Mouse (Mus musculus): Measurements from ENCODE around the gene Unc5c. TPM values are rescaled to one million over a fixed set of nuclear protein-coding genes. Genes with fewer than 3 reads are reported as not detected.
A peak's percentile ranks its signal among the peaks of the same experiment; 100 is the strongest.

Unc5c gene
- polyA plus RNA-seq, 1 experiment = not detected

DNA sequence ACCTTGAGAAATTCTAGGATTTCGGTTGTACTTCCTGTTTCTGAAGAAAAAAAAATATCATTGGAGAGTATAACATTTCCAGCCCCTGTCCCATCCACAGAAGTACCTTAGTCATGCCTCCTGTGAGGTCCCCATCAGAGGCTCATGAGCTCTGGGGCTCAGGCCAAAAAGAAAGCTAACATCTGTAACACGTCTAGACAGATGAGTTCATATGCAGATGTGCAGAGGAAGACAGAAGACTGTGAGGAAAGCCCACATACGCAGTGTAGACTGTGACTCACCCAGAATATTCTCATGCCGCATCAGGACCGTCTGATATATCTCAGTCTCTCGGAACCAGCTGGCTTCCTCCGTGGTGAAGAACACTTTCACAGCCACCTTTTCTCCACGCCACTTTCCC lies 392.1 kb downstream of the Unc5c start:
- no peak for TF ChIP-seq CTCF (IDR thresholded peaks at IDR 0.05; ENCODE audit: low read depth, low read length)
- no peak for TF ChIP-seq POLR2A (IDR thresholded peaks at IDR 0.05; ENCODE audit: borderline replicate concordance, low read depth, low read length)
- Histone ChIP-seq H3K4me3 (ENCODE audit: insufficient read depth, low read length) (no peak overlapping the region), H3K4me1 (ENCODE audit: control insufficient read depth, insufficient read depth, low read length) (no peaks in the 10 kb centered on the region), H3K27ac (ENCODE audit: insufficient read depth, low read depth, low read length) (no peak overlapping the region)

DNA sequence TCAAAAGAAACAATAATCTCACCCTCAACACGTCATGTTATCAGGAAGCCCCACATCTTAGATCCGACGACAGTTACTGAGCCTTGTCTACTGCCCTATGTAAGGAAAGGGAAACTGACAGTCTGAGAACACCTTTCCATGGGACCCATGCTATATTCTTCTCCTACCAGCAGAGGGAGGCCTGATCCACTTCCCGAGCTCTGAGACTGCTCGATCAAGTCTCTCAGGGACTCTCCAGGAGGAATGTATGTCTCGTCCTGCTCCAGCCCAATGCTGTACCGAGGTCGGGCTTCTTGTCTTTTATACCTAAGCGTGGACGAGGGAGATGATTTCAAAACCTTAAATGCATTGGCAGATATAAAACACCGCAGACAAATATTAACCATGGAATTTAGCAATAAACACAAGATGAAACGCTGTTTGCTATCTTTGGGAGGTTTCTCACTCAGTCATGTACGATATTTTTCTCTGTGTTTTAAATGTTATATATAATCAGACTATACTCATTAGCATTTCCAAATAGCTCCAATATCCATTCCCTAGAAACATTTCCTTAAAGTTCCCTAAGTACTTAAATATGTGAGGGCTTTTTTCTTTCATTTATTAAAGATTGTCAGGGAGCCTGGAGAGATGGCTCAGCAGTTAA lies 397.9 kb downstream of the Unc5c start:
- Histone ChIP-seq H3K4me3 (ENCODE audit: insufficient read depth, low read length) (no peak overlapping the region), H3K27ac (ENCODE audit: insufficient read depth, low read depth, low read length) (no peak overlapping the region), H3K4me1 (ENCODE audit: control insufficient read depth, insufficient read depth, low read length) (no peaks in the 10 kb centered on the region)
- TF ChIP-seq CTCF (IDR thresholded peaks at IDR 0.05; ENCODE audit: low read depth, low read length) (peak; percentile 47), POLR2A (IDR thresholded peaks at IDR 0.05; ENCODE audit: borderline replicate concordance, low read depth, low read length) (no peak)

DNA sequence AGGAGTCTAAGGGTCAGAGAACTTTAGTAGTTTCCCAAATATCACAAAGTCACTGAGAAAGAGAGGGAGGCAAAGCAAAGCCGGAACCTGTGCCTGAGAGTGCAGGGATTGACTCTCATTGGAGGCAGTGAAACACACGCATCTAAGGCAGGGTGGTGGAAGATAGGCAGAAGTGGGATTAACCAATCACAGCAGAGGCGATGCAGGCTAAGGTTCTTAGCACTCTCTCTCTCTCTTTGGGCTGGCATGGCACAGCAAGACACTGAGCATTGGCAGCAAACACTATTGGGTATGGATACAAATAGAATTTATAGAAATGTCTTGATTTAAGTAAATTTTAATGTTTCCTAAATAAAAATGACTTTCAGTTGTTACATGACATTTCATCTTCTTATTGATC lies 406.8 kb downstream of the Unc5c start:
- Histone ChIP-seq H3K4me3 (ENCODE audit: insufficient read depth, low read length) (no peak overlapping the region), H3K27ac (ENCODE audit: insufficient read depth, low read depth, low read length) (no peak overlapping the region), H3K4me1 (ENCODE audit: control insufficient read depth, insufficient read depth, low read length) (no peaks in the 10 kb centered on the region)
- TF ChIP-seq CTCF (IDR thresholded peaks at IDR 0.05; ENCODE audit: low read depth, low read length) (no peak), POLR2A (IDR thresholded peaks at IDR 0.05; ENCODE audit: borderline replicate concordance, low read depth, low read length) (no peak)

DNA sequence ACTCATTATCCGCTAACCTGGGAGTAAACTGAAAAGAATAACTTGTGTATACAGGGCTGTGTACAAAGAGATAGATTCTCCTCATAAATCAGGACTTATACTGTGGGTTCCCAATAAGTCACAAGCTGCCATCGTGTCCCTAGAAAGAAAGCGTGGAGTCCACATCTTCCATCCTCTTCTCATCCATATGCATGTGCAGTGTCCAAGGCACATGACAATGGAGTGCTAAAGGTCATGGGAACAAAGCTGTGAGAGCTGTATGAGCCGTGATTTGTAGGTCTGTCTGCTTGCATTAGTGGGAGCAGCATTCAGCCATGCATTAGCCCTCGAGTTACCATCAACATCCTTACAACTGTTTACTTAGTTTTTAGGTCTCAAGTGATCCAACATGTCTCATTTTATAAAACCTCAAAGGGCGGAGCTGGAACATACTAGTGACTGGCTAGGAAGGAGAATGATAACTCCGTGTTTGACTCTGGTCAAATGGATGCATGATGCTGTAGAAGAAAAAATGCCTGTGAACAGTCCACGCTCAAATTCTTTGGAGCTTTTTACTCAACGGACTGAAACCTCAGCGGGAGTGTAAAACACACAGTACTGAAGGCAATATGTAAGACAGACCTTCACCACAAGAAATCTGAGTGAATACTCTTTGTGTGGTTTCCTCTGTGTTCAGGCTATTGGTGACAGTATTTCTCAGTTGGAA lies 407.5 kb downstream of the Unc5c start:
- Histone ChIP-seq H3K4me3 (ENCODE audit: insufficient read depth, low read length) (no peak overlapping the region), H3K27ac (ENCODE audit: insufficient read depth, low read depth, low read length) (no peak overlapping the region)
- TF ChIP-seq POLR2A (IDR thresholded peaks at IDR 0.05; ENCODE audit: borderline replicate concordance, low read depth, low read length) (no peak), CTCF (IDR thresholded peaks at IDR 0.05; ENCODE audit: low read depth, low read length) (no peak)

DNA sequence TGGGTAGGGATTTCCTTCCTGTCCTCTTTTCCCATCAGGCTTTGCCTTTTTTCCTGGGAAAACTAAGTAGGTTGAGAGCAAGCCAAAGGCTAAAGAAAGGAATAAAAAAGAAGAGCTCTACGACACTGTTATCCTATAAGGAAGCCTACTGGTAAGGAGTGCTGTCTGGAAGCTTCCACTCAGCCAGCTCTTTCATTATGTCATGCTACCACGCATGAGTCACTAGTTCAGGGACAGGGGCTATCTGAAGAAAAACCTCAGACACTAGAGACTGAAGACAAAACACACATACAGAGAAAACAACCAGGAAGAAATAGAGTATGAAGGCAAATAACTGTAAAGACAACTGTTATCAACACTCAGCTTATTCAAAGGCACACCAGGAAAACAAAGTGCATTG lies 417.5 kb downstream of the Unc5c start:
- no peak overlapping the region for H3K4me3 ChIP-seq (ENCODE audit: insufficient read depth, low read length)
- TF ChIP-seq POLR2A (IDR thresholded peaks at IDR 0.05; ENCODE audit: borderline replicate concordance, low read depth, low read length) (no peak), CTCF (IDR thresholded peaks at IDR 0.05; ENCODE audit: low read depth, low read length) (no peak)
- no peaks in the 10 kb centered on the region for H3K4me1 ChIP-seq (ENCODE audit: control insufficient read depth, insufficient read depth, low read length)
- no peak overlapping the region for H3K27ac ChIP-seq (ENCODE audit: insufficient read depth, low read depth, low read length)

More for the DNA sequence above, 407.5 kb downstream of the Unc5c start:
- H3K4me1 ChIP-seq (ENCODE audit: control insufficient read depth, insufficient read depth, low read length) = no peaks in the 10 kb centered on the region

DNA sequence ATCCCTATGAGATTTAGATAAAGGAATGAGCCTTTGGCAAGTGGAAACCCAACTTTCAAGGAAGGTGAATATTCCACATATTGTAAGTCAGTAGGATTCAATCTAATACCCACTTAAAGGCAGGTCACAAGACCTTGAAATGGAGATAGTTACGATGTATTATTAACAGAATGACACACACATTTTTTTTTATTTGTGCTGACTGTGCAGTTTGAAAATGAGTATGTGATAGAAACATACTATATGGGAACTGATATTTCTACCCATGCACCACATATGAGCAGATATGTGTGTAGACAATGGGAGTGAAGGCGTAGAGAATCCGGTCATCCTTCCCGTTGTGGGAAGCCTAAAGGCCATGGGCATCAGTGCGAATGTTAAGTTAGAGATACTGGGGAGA lies 419.2 kb downstream of the Unc5c start:
- Histone ChIP-seq H3K4me1 (ENCODE audit: control insufficient read depth, insufficient read depth, low read length) (no peaks in the 10 kb centered on the region), H3K27ac (ENCODE audit: insufficient read depth, low read depth, low read length) (no peak overlapping the region), H3K4me3 (ENCODE audit: insufficient read depth, low read length) (no peak overlapping the region)
- TF ChIP-seq CTCF (IDR thresholded peaks at IDR 0.05; ENCODE audit: low read depth, low read length) = no peak
- TF ChIP-seq POLR2A (IDR thresholded peaks at IDR 0.05; ENCODE audit: borderline replicate concordance, low read depth, low read length) = no peak

Measured in bone marrow macrophage, adult 2 months (primary cell).